Mouse (Mus musculus) kidney, postnatal 0 days (tissue): ENCODE data around the gene Nr5a1. TPM values are rescaled to one million over a fixed set of nuclear protein-coding genes. Genes with fewer than 3 reads are reported as not detected.

Experiments used
- ATAC-seq: fragments of 200-750 bp; cut with Nextera tagmentation; replicated peaks from 2 replicates; pipeline ENCODE4 v1.8.0; 2017; ENCODE audit warnings: low read depth, moderate number of reproducible peaks, moderate TSS enrichment, moderate library complexity; ENCODE audit not compliant: low FRiP score
- DNase-seq: peaks from one replicate; pipeline ENCODE4 v3.0.0-alpha.2; 2016; ENCODE audit warnings: low spot score
- H3K27ac ChIP-seq: fragments of 300-500 bp; sonication (generic); 2 replicates; pipeline ENCODE4 v1.5.1; 2014; ENCODE audit warnings: mild to moderate bottlenecking
- H3K27me3 ChIP-seq: fragments of 300-500 bp; sonication (generic); 2 replicates; pipeline ENCODE4 v1.6.1; 2014; ENCODE audit warnings: low read length, mixed read lengths; ENCODE audit not compliant: insufficient read depth
- H3K36me3 ChIP-seq: fragments of 300-500 bp; sonication (generic); 2 replicates; pipeline ENCODE4 v1.6.1; 2014; ENCODE audit warnings: low read length, mixed read lengths; ENCODE audit not compliant: insufficient read depth
- H3K4me1 ChIP-seq: fragments of 300-500 bp; sonication (generic); replicated peaks from 2 replicates; pipeline ENCODE4 v1.6.1; 2014; ENCODE audit warnings: antibody characterized with exemption, low read length, mixed read lengths; ENCODE audit not compliant: insufficient read depth
- H3K4me2 ChIP-seq: fragments of 300-500 bp; sonication (generic); 2 replicates; pipeline ENCODE4 v1.6.1; 2014; ENCODE audit warnings: mild to moderate bottlenecking, low read length, moderate library complexity, mixed read lengths
- H3K4me3 ChIP-seq: fragments of 300-500 bp; sonication (generic); replicated peaks from 2 replicates; pipeline ENCODE4 v1.5.1; 2014; ENCODE audit warnings: low read depth, low read length
- H3K9ac ChIP-seq: fragments of 300-500 bp; sonication (generic); 2 replicates; pipeline ENCODE4 v1.6.1; 2014; ENCODE audit warnings: low read depth, low read length
- H3K9me3 ChIP-seq: fragments of 300-500 bp; sonication (generic); replicated peaks from 2 replicates; pipeline ENCODE4 v1.6.1; 2016; ENCODE audit warnings: low read length, inconsistent platforms, mixed read lengths
- CTCF ChIP-seq: IDR thresholded peaks from 2 replicates; pipeline ENCODE4 v1.5.1; 2016; ENCODE audit warnings: antibody characterized with exemption, low read depth, mild to moderate bottlenecking, moderate library complexity
- WGBS: fragments of 180-500 bp; shearing (Covaris S2); extraction: QIAGEN DNeasy Blood & Tissue Kit; methylation state at CpG from one replicate; pipeline ENCODE4 v1.1.7; 2014; 5-methylcytosine and 5-hydroxymethylcytosine counted together
- polyA plus RNA-seq: library from polyadenylated mRNA; unstranded; fragments of >200 nt; fragmentation: Nextera tagmentation; extraction: Ambion mirVana; gene quantifications from 2 replicates; pipeline ENCODE4 v1.2.1, GENCODE M21; 2015

Gene Nr5a1
- 0.36 and 0.56 TPM in 2 replicates for polyA plus RNA-seq

GRCm38 (mm10) chr2:38714324-38714723, at the start of gene Nr5a1:
TSS of gene Nr5a1 (minus strand) at chr2:38714542.
- H3K4me2 ChIP-seq: no peak within 1 kb of the TSS
- H3K4me3 ChIP-seq: no peak within 1 kb of the TSS
- peaks cover 21% of the 10 kb centered on the region; the same call in 1 of the 2 replicates for H3K4me1 ChIP-seq
- H3K9ac ChIP-seq: no peak within 1 kb of the TSS
- no peaks in the 10 kb centered on the region for H3K9me3 ChIP-seq
- peaks cover 37% of the 10 kb centered on the region for H3K27me3 ChIP-seq
- TF ChIP-seq CTCF: no peak
- ATAC-seq (no peak), DNase-seq (no peak)
- no peak within 1 kb of the TSS for H3K27ac ChIP-seq
- H3K36me3 ChIP-seq: no peaks in the 10 kb centered on the region
- 58% methylated on average over 13 of the region's 13 CpGs for WGBS

GRCm38 (mm10) chr2:38739847-38740246, 25.5 kb upstream of the Nr5a1 start:
- ATAC-seq (no peak), DNase-seq (no peak)
- TF ChIP-seq CTCF: no peak
- no peak overlapping the region for H3K27ac ChIP-seq
- H3K4me3 ChIP-seq: no peak overlapping the region
- no peaks in the 10 kb centered on the region for H3K27me3 ChIP-seq
- no peak overlapping the region for H3K4me2 ChIP-seq
- H3K4me1 ChIP-seq: no peaks in the 10 kb centered on the region
- H3K9ac ChIP-seq: no peak overlapping the region
- 76% methylated on average over 3 of the region's 3 CpGs for WGBS
- no peaks in the 10 kb centered on the region for H3K36me3 ChIP-seq
- H3K9me3 ChIP-seq: no peaks in the 10 kb centered on the region

- no peak overlapping the region for H3K9ac ChIP-seq
- H3K27me3 ChIP-seq: no peaks in the 10 kb centered on the region
- no peak overlapping the region for H3K27ac ChIP-seq
- TF ChIP-seq CTCF: peak; percentile 92
- 19% methylated on average over 7 of the region's 7 CpGs for WGBS
- no peaks in the 10 kb centered on the region for H3K36me3 ChIP-seq
- H3K9me3 ChIP-seq: no peaks in the 10 kb centered on the region
- H3K4me2 ChIP-seq: no peak overlapping the region
- ATAC-seq: no peak; the same call in 1 of the 2 replicates
- no peaks in the 10 kb centered on the region for H3K4me1 ChIP-seq
- DNase-seq: peak; percentile 79
- no peak overlapping the region for H3K4me3 ChIP-seq
Measured at GRCm38 (mm10) chr2:38739410-38739809, 25.1 kb upstream of the Nr5a1 start.

GRCm38 (mm10) chr2:38738601-38739301, 24.4 kb upstream of the Nr5a1 start:
- Histone ChIP-seq H3K27me3 (no peaks in the 10 kb centered on the region), H3K9me3 (no peaks in the 10 kb centered on the region), H3K4me2 (no peak overlapping the region), H3K27ac (no peak overlapping the region), H3K4me1 (no peaks in the 10 kb centered on the region), H3K36me3 (no peaks in the 10 kb centered on the region), H3K9ac (no peak overlapping the region), H3K4me3 (no peak overlapping the region)
- DNase-seq: no peak
- no peak for TF ChIP-seq CTCF
- no peak for ATAC-seq
- 88% methylated on average over 14 of the region's 14 CpGs for WGBS

- DNase-seq: peak; percentile 57
- H3K9me3 ChIP-seq: no peaks in the 10 kb centered on the region
- ATAC-seq: no peak
Measured at GRCm38 (mm10) chr2:38735740-38736139, 21.4 kb upstream of the Nr5a1 start.

GRCm38 (mm10) chr2:38734721-38735120, 20.4 kb upstream of the Nr5a1 start:
- no peaks in the 10 kb centered on the region for H3K9me3 ChIP-seq
- no peaks in the 10 kb centered on the region for H3K36me3 ChIP-seq
- no peaks in the 10 kb centered on the region for H3K27me3 ChIP-seq
- no peak for TF ChIP-seq CTCF
- no peaks in the 10 kb centered on the region for H3K4me1 ChIP-seq
- H3K4me2 ChIP-seq: no peak overlapping the region
- no peak overlapping the region for H3K9ac ChIP-seq
- DNase-seq (no peak), ATAC-seq (no peak)
- no peak overlapping the region for H3K27ac ChIP-seq
- H3K4me3 ChIP-seq: no peak overlapping the region
- 18% methylated on average over 5 of the region's 5 CpGs for WGBS

More at GRCm38 (mm10) chr2:38735740-38736139, 21.4 kb upstream of the Nr5a1 start:
- Histone ChIP-seq H3K9ac (no peak overlapping the region), H3K27ac (no peak overlapping the region), H3K27me3 (no peaks in the 10 kb centered on the region), H3K36me3 (no peaks in the 10 kb centered on the region), H3K4me2 (no peak overlapping the region), H3K4me1 (no peaks in the 10 kb centered on the region), H3K4me3 (no peak overlapping the region)
- no peak for TF ChIP-seq CTCF

GRCm38 (mm10) chr2:38730331-38730827, 16.0 kb upstream of the Nr5a1 start:
- Histone ChIP-seq H3K4me3 (no peak overlapping the region), H3K9me3 (no peaks in the 10 kb centered on the region), H3K4me1 (no peaks in the 10 kb centered on the region), H3K27ac (no peak overlapping the region), H3K27me3 (no peaks in the 10 kb centered on the region), H3K36me3 (no peaks in the 10 kb centered on the region), H3K9ac (no peak overlapping the region), H3K4me2 (no peak overlapping the region)
- TF ChIP-seq CTCF: no peak
- 79% methylated on average over 6 of the region's 6 CpGs for WGBS
- DNase-seq (no peak), ATAC-seq (no peak)
